Mouse (Mus musculus) midbrain, embryonic 14.5 days (tissue): Measurements from ENCODE around the gene 1700012B09Rik. TPM values are rescaled to one million over a fixed set of nuclear protein-coding genes. Genes with fewer than 3 reads are reported as not detected.

Source experiments
- ATAC-seq: fragments of 200-750 bp; cut with Nextera tagmentation; 2 replicates; pipeline ENCODE4 v1.8.0; 2017; ENCODE audit warnings: moderate number of reproducible peaks, moderate library complexity; ENCODE audit not compliant: low FRiP score, low TSS enrichment
- DNase-seq: peaks from one replicate; pipeline ENCODE4 v3.0.0-alpha.2; 2015
- H3K27ac ChIP-seq: fragments of 300-500 bp; sonication (generic); replicated peaks from 2 replicates; pipeline ENCODE4 v1.5.1; 2014; ENCODE audit warnings: mild to moderate bottlenecking, low read depth, low read length, moderate library complexity
- H3K27me3 ChIP-seq: fragments of 300-500 bp; sonication (generic); 2 replicates; pipeline ENCODE4 v1.6.1; 2014; ENCODE audit warnings: low read length, control low read depth, mixed read lengths; ENCODE audit not compliant: control insufficient read depth, insufficient read depth
- H3K36me3 ChIP-seq: fragments of 300-500 bp; sonication (generic); 2 replicates; pipeline ENCODE4 v1.6.1; 2014; ENCODE audit warnings: low read length, control low read depth; ENCODE audit not compliant: control insufficient read depth, insufficient read depth
- H3K4me1 ChIP-seq: fragments of 300-500 bp; sonication (generic); 2 replicates; pipeline ENCODE4 v1.6.1; 2014; ENCODE audit warnings: mild to moderate bottlenecking, antibody characterized with exemption, low read length, control low read depth; ENCODE audit not compliant: control insufficient read depth, insufficient read depth
- H3K4me2 ChIP-seq: fragments of 300-500 bp; sonication (generic); 2 replicates; pipeline ENCODE4 v1.6.1; 2014; ENCODE audit warnings: mild to moderate bottlenecking, low read length, moderate library complexity
- H3K4me3 ChIP-seq: fragments of 300-500 bp; sonication (generic); replicated peaks from 2 replicates; pipeline ENCODE4 v1.5.1; 2014; ENCODE audit warnings: low read depth, low read length
- H3K9ac ChIP-seq: fragments of 300-500 bp; sonication (generic); replicated peaks from 2 replicates; pipeline ENCODE4 v1.6.1; 2014; ENCODE audit warnings: mild to moderate bottlenecking, low read length, moderate library complexity
- H3K9me3 ChIP-seq: fragments of 300-500 bp; sonication (generic); 2 replicates; pipeline ENCODE4 v1.6.1; 2016; ENCODE audit warnings: low read length, control low read depth, mixed read lengths; ENCODE audit not compliant: control insufficient read depth
- WGBS: fragments of 180-500 bp; shearing (Covaris S2); extraction: QIAGEN DNeasy Blood & Tissue Kit; methylation state at CpG from one replicate; pipeline ENCODE4 v1.1.7; 2014; 5-methylcytosine and 5-hydroxymethylcytosine counted together
- polyA plus RNA-seq: library from polyadenylated mRNA; unstranded; fragments of >200 nt; fragmentation: Nextera tagmentation; extraction: Ambion mirVana; gene quantifications from 2 replicates; pipeline ENCODE4 v1.2.1, GENCODE M21; 2014

1700012B09Rik gene
- polyA plus RNA-seq = 0.67 and 1.2 TPM in 2 replicates

- Histone ChIP-seq H3K4me3 (no peak within 1 kb of the TSS), H3K9ac (peak within 1 kb of the TSS; percentile 23; the same call in 1 of the 2 replicates), H3K4me1 (peaks cover 12% of the 10 kb centered on the region; the same call in 1 of the 2 replicates), H3K9me3 (no peaks in the 10 kb centered on the region), H3K4me2 (peak within 1 kb of the TSS; percentile 22), H3K36me3 (no peaks in the 10 kb centered on the region), H3K27ac (no peak within 1 kb of the TSS), H3K27me3 (no peaks in the 10 kb centered on the region)
- DNase-seq = peak; percentile 54
- 17% methylated on average over 23 of the region's 23 CpGs for WGBS
- ATAC-seq = peak; percentile 63; the same call in 1 of the 2 replicates
Observed at GRCm38 (mm10) chr9:14770803-14771471, at the start of gene 1700012B09Rik. Gene 1700012B09Rik, minus strand, starts transcription at chr9:14771030.

GRCm38 (mm10) chr9:14810111-14810510 is 39.3 kb upstream of the 1700012B09Rik start:
- Histone ChIP-seq H3K9ac (no peak overlapping the region), H3K27ac (no peak overlapping the region), H3K36me3 (peaks cover 69% of the 10 kb centered on the region), H3K27me3 (no peaks in the 10 kb centered on the region), H3K4me2 (no peak overlapping the region), H3K4me1 (no peaks in the 10 kb centered on the region), H3K4me3 (no peak overlapping the region), H3K9me3 (no peaks in the 10 kb centered on the region)
- 97% methylated on average over 5 of the region's 5 CpGs for WGBS
- ATAC-seq (no peak), DNase-seq (no peak)

- peaks cover 70% of the 10 kb centered on the region for H3K36me3 ChIP-seq
- ATAC-seq = no peak
- 95% methylated on average over 1 of the region's 1 CpGs for WGBS
- no peak overlapping the region for H3K4me3 ChIP-seq
- H3K9me3 ChIP-seq = no peaks in the 10 kb centered on the region
- H3K4me2 ChIP-seq = no peak overlapping the region
- H3K27ac ChIP-seq = no peak overlapping the region
- H3K4me1 ChIP-seq = no peaks in the 10 kb centered on the region
- DNase-seq = no peak
- no peaks in the 10 kb centered on the region for H3K27me3 ChIP-seq
- no peak overlapping the region for H3K9ac ChIP-seq
Observed at GRCm38 (mm10) chr9:14806786-14807185, 36.0 kb upstream of the 1700012B09Rik start.

DNA sequence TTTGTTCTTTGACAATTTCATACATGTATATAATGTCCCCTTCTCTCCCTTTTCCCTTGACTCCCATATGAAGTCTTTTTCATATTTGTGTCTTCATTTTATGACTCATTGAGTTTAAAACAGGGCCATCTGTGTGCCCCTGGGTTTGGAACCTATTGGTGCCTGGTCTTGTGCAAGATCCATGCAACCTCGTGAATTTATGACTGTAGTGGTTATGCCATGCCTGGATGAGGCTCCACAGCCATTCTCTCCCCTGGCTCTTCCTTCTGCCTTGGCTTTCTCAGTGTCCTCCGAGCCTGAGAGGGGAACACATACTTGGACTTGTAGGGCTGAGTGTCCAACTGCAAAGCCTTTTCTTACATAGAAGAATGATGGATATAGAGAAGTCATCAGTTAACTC is 34.9 kb upstream of the 1700012B09Rik start:
- peaks cover 71% of the 10 kb centered on the region for H3K36me3 ChIP-seq
- no peaks in the 10 kb centered on the region for H3K4me1 ChIP-seq
- no peak for DNase-seq
- H3K9ac ChIP-seq = no peak overlapping the region
- no peak for ATAC-seq
- WGBS = 88% methylated on average over 2 of the region's 2 CpGs
- no peak overlapping the region for H3K27ac ChIP-seq
- no peak overlapping the region for H3K4me2 ChIP-seq
- H3K27me3 ChIP-seq = no peaks in the 10 kb centered on the region
- H3K9me3 ChIP-seq = no peaks in the 10 kb centered on the region
- H3K4me3 ChIP-seq = no peak overlapping the region

GRCm38 (mm10) chr9:14787356-14787755 is 16.5 kb upstream of the 1700012B09Rik start:
- Histone ChIP-seq H3K9ac (no peak overlapping the region), H3K27ac (no peak overlapping the region), H3K36me3 (peaks cover 22% of the 10 kb centered on the region), H3K4me1 (peaks cover 4% of the 10 kb centered on the region), H3K9me3 (no peaks in the 10 kb centered on the region), H3K4me2 (no peak overlapping the region), H3K27me3 (no peaks in the 10 kb centered on the region), H3K4me3 (no peak overlapping the region)
- DNase-seq (no peak), ATAC-seq (no peak)
- 95% methylated on average over 6 of the region's 6 CpGs for WGBS

GRCm38 (mm10) chr9:14784039-14785002 is 13.5 kb upstream of the 1700012B09Rik start, which contains the start of the genes Mre11a and Ankrd49:
Gene Mre11a, plus strand, starts transcription at chr9:14784654.
Gene Ankrd49, minus strand, starts transcription at chr9:14784856.
- H3K9me3 ChIP-seq = no peaks in the 10 kb centered on the region
- ATAC-seq (peak; percentile 99), DNase-seq (peak; percentile 98)
- H3K4me3 ChIP-seq = peak within 1 kb of the TSS; percentile 63
- H3K27ac ChIP-seq = peak within 1 kb of the TSS; percentile 95
- under 1% methylated on average over 62 of the region's 62 CpGs for WGBS
- peaks cover 4% of the 10 kb centered on the region for H3K4me1 ChIP-seq
- peak within 1 kb of the TSS; percentile 75 for H3K4me2 ChIP-seq
- peak within 1 kb of the TSS; percentile 80 for H3K9ac ChIP-seq
- peaks cover 25% of the 10 kb centered on the region for H3K36me3 ChIP-seq
- no peaks in the 10 kb centered on the region for H3K27me3 ChIP-seq

DNA sequence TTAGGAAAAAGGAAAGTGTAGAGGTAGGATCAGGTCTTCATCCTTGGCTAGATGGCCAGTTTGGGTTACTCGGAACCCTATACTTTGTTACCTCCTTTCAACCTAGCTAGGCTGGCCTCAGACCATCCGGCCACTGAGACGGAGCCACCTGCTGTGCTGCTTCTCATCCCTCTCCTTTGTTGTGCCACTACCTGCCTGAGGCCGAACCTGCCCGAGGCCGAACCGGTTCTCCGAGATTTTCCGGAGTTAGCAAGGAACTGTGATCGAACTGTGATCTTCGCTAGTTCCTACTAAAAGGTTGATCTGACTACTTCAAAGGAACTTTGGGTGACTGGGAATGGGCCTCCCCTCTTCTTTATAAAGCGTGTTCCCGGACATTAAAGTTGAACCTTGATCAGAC is 7.5 kb upstream of the 1700012B09Rik start:
- Histone ChIP-seq H3K9me3 (no peaks in the 10 kb centered on the region), H3K4me1 (no peaks in the 10 kb centered on the region), H3K36me3 (peaks cover 20% of the 10 kb centered on the region), H3K9ac (no peak overlapping the region), H3K27me3 (no peaks in the 10 kb centered on the region), H3K4me2 (no peak overlapping the region), H3K27ac (no peak overlapping the region), H3K4me3 (no peak overlapping the region)
- ATAC-seq = no peak
- no peak for DNase-seq
- 45% methylated on average over 13 of the region's 13 CpGs for WGBS

DNA sequence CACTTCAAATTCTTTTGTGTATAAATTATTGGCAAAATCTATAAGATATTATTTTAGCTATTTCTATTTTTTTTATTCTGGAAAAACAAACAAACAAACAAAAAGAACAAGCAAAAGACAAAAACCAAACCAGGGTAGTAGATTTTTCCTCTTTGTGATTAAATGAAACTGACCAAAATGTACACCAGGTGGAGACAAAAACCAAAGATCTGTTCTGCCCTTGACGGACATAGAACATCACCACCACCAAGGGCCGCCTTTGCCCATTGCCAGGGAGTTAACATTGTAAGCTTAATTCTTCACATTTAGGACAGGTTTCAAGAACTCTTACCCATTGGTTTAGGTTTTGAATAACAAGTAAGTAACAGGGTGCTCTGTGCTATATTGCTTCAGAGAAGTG is 3.0 kb upstream of the 1700012B09Rik start:
- Histone ChIP-seq H3K4me3 (no peak overlapping the region), H3K27ac (no peak overlapping the region), H3K9ac (no peak overlapping the region), H3K27me3 (no peaks in the 10 kb centered on the region), H3K9me3 (no peaks in the 10 kb centered on the region), H3K4me1 (peaks cover 8% of the 10 kb centered on the region; the same call in 1 of the 2 replicates), H3K4me2 (no peak overlapping the region), H3K36me3 (no peaks in the 10 kb centered on the region)
- no peak for ATAC-seq
- 50% methylated on average over 2 of the region's 2 CpGs for WGBS
- DNase-seq = peak; percentile 52
